Mouse (Mus musculus) cerebellum, postnatal 10 days (tissue): ENCODE data around the gene Tma7.
A peak's percentile ranks its signal among the peaks of the same experiment; 100 is the strongest.

Experiments used
- DNase-seq, 2 experiments: peaks; one replicate each; pipeline ENCODE4 v3.0.0; 2021; ENCODE audit warnings: mixed read lengths in 2 of 2

Gene Tma7

GRCm38 (mm10) chr9:109060184-109060897 lies 22.0 kb downstream of the Tma7 start:
- DNase-seq, result peak; percentile 47 to 53

DNA sequence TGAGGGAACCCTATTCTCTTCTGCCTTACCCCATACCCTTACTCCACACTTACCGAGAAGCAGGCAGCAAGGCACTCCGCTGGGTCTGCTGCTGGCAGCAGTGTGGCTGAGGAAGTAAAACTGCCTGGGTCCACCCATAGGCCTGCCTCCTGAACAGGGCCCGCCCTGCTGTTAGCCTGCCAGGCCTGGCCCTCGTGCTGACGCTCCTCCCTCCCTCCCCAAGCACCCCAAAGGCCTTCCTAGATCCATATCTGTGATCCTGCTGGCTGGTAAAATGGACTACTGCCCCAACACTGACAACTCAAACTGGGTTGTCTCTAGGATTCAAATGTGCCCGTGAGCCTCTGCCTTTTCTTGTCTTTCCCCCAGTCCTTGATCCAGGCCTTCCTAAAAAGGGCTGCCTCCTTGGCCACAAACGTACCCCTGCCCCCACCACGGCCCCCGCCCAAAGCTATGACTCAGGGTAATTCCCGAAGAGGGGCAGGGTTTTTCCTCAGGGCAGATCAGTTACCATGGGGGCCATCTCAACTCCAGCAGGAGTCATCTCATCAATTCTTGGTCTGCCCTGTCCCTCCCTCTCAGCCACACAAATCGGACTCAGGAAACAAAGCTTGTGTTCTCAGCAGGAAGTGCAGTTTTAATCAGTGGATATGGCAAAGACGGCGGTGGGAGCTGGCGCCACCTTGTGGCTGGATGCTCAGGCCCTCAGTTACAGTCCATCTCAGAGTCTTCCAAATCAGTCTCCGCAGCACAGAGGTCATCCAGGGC lies 23.1 kb downstream of the Tma7 start, which contains the start of gene Trex1:
TSS of gene Trex1 (minus strand) at position 599 of the 768 bp plus-strand sequence.
- DNase-seq, result peak; percentile 93 to 96

GRCm38 (mm10) chr9:109058006-109058765 lies 24.2 kb downstream of the Tma7 start:
- no peak for DNase-seq

- DNase-seq, result no peak
Observed at GRCm38 (mm10) chr9:109057543-109057942, 24.8 kb downstream of the Tma7 start.

GRCm38 (mm10) chr9:109056916-109057315 lies 25.5 kb downstream of the Tma7 start:
- no peak for DNase-seq

- DNase-seq, result no peak
Observed at GRCm38 (mm10) chr9:109056081-109056690, 26.2 kb downstream of the Tma7 start.

GRCm38 (mm10) chr9:109055271-109056030 lies 26.9 kb downstream of the Tma7 start:
- DNase-seq, result no peak

GRCm38 (mm10) chr9:109054712-109055111 lies 27.7 kb downstream of the Tma7 start:
- peak; percentile 56 to 67 for DNase-seq

GRCm38 (mm10) chr9:109053851-109054250 lies 28.5 kb downstream of the Tma7 start:
- DNase-seq, result no peak

DNA sequence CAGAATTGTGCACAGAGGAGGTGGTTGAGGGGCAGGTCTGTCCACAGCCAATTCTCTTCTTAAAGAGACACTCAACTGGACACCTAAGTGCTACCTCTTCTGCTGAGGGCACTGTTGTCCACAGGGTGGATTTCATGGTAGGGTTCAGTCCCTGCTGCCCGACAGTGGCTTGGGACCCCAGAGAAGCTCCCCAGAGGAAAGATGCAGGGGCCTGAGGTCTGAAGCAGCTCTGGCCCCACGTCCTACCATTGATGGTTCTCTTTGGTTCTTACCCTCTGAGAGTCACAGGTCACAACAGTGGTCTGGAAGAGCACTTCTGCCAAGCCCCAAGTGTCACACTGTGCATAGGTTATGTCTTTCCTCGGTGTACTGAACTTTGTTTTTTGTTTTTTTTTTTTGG lies 29.0 kb downstream of the Tma7 start:
- no peak for DNase-seq

DNA sequence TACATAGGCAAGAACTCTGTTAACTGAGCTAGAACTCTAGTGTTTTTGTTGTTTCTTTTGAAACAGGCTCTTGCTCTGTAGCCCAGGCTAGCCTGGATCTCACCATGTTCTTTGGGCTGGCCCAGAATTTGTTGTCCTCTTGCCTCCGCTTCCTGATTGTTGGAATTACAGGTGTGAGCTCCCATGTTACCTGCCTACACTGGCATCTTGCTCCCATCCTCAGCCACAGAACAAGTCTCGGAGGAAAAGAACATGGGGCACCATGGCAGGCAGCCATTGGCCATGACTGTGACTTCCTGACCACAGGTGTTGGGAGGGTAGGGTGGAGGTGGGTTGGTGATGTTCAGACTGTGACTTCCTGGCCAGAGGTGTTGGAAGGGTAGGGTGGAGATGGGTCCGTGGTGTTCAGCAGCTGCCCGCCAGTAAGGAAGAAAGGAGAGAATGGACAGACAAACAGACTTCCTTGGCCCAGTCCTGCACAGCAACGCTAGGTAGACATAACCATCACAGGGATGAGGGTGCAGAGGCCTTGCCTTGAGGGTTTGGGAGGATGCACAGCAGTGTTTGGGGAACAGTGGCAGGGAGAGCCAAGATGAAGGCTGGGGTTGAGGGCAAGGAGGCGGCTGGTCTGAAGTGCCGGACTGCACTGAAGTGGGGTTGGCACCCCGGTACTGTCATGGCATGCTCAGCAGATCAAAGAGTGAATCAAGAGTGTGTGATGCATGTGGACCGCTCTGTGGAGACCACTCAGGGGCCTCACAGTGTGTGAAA lies 29.7 kb downstream of the Tma7 start:
- DNase-seq, result no peak

DNA sequence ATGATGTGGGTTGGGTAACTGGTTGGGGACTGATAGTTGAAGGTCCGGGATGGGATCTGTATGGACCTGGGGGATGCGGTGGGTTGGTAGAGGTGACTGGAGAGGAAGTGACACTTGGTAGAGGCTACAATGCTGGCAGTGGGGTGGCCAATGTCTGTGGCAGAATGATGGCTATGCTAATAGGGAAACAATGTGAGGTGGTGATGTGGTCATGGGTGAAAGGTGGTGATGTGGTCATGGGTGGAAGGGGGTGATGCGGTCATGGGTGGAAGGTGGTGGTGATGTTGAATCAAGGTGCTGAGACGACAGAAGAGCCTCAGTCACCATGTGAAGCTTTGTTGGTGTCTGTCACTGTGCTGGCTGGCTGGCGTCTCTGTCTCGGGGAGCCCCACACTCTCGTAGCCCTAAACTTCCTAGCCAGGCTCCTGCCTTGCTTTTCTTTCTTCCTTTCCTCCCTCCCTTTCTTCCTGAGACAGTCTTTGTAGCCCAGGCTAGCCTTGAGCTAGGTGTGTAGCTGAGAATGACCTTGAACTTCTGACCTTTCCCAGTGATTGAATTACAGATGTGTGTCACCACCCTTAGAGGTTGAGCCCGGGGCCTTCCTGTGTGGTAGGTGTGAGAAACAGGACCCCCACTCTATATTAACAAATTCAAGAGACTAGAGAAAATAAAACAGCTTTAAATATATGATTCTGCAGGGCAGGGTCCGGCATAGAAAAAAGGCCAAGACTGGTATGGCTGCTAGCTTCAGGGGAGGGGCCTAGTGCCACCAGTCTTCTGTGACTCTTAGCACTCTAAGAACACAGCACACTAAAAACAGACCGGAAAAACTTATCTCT lies 30.5 kb downstream of the Tma7 start:
- DNase-seq, result no peak

DNA sequence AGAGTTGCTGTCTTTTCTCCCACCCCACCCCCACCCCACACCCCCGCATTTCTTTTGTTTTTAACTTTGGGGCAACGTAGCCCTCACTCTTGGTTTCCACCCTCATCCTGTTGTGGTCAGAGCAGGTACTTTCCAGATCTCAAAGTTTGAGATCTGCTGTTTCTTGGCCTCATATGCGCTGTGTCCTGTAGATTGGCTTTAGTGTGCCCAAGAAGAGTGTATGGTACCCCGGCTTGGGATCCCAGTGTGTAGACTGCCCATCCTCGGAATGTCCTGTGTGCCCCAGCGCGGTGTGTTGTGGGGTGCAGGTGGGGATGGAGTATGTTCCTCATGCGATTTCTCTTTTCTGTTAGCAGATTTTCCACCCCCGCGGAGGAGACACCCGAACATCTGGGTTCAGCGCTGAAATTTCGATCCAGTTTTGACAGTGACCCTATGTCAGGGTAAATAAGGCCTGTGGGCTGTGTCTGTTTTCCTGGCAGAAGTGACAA lies 31.3 kb downstream of the Tma7 start:
- no peak for DNase-seq

- DNase-seq, result no peak
Observed at GRCm38 (mm10) chr9:109050674-109050997, 31.8 kb downstream of the Tma7 start.

DNA sequence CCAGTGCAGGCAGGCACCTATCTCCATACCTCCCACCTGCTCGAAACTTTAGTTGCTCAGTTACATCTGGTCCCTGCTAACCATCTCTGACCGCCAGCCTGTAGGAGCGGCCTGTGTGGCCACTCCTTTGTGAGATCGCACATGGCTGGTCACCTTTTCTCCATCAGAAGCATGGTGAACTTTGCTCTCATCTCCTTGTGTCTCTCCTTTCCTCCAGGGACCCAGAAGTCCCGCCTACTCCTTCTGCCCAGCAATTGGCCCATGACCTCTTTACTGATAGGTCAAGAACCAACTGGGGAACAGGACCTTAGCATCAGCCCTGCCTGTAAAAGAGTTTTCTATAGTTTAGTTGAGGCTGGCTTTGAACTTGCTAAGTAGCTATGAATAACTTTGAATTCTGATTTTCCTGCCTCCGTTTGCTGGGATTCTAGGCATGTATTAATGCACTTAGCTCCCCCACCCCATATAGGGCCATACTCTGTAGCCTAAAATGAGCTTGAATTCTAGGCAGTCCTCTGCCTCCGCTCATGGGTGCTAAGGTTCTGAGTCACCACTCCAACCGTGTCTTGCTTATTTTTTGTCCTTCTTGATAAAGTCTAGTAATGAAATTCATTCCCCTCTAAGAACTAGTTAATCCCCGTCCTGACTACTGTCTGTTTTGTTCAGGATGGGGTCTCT lies 32.3 kb downstream of the Tma7 start:
- no peak for DNase-seq

- DNase-seq, result no peak
Observed at GRCm38 (mm10) chr9:109049316-109049715, 33.1 kb downstream of the Tma7 start.

DNA sequence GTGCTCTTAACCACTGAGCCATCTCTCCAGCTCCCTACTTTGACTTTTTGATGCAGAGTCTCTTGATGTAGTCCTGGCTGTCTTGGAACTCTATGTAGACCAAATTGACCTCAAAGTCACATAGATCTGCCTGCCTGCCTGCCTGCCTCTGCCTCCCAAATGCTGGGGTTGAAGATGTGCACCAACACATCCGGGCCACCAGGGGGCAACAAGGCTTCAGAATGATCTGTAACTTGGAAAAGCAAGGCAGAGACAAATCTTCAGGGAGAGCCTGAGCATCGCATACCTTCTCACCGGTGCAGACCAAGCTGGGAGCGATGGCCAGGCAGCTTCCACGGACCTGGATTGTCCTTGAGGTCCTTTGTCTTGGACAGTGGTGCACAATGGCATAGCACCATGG lies 36.1 kb downstream of the Tma7 start:
- DNase-seq, result peak; percentile 60 to 62

GRCm38 (mm10) chr9:109041351-109041750 lies 41.0 kb downstream of the Tma7 start:
- DNase-seq, result peak in 1 of 2 experiments; percentile 42

- no peak for DNase-seq
Observed at GRCm38 (mm10) chr9:109040906-109041305, 41.5 kb downstream of the Tma7 start.

- DNase-seq, result no peak
Observed at GRCm38 (mm10) chr9:109040216-109040615, 42.2 kb downstream of the Tma7 start.
